Mouse (Mus musculus) heart, adult 2 months (tissue): ENCODE results near the gene Rpl18a. TPM values are rescaled to one million over a fixed set of nuclear protein-coding genes. Genes with fewer than 3 reads are reported as not detected.

ENCODE experiments used
- DNase-seq, 2 experiments: peaks; one replicate each; pipeline ENCODE4 v3.0.0; 2021
- H3K27ac ChIP-seq: fragments of 200-600 bp; 2 replicates; pipeline ENCODE4 v1.8.1; 2022
- H3K27me3 ChIP-seq: fragments of 200-500 bp; 2 replicates; pipeline ENCODE4 v1.6.1; 2012; ENCODE audit warnings: mild to moderate bottlenecking, low read length, inconsistent platforms, mixed read lengths; ENCODE audit not compliant: control insufficient read depth, insufficient read depth
- H3K36me3 ChIP-seq: fragments of 200-500 bp; 2 replicates; pipeline ENCODE4 v1.6.1; 2012; ENCODE audit warnings: low read length, inconsistent platforms; ENCODE audit not compliant: control insufficient read depth, insufficient read depth
- H3K4me1 ChIP-seq: fragments of 200-500 bp; 2 replicates; pipeline ENCODE4 v1.6.1; 2011; ENCODE audit warnings: low read length; ENCODE audit not compliant: control insufficient read depth, insufficient read depth
- H3K4me3 ChIP-seq: fragments of 200-600 bp; 2 replicates; pipeline ENCODE4 v1.8.1; 2022
- H3K79me2 ChIP-seq: fragments of 200-500 bp; replicated peaks from 2 replicates; pipeline ENCODE4 v1.6.1; 2012; ENCODE audit warnings: mild to moderate bottlenecking, inconsistent platforms, low read length, moderate library complexity, mixed read lengths; ENCODE audit not compliant: control insufficient read depth, insufficient read depth
- H3K9ac ChIP-seq: fragments of 200-500 bp; 2 replicates; pipeline ENCODE4 v1.6.1; 2012; ENCODE audit warnings: low read depth, mild to moderate bottlenecking, control low read depth, inconsistent platforms, low read length, mixed read lengths
- CTCF ChIP-seq: fragments of 200-600 bp; IDR thresholded peaks from 2 replicates; pipeline ENCODE4 v1.8.1; 2022; ENCODE audit warnings: antibody characterized with exemption, mild to moderate bottlenecking, moderate library complexity
- EP300 ChIP-seq: fragments of 200-500 bp; IDR thresholded peaks from 2 replicates; pipeline ENCODE4 v1.6.1; 2011; ENCODE audit warnings: low read depth, low read length, control low read depth; ENCODE audit not compliant: insufficient read depth
- POLR2A ChIP-seq: fragments of 200-500 bp; IDR thresholded peaks from 2 replicates; pipeline ENCODE4 v1.6.1; 2011; ENCODE audit warnings: mild to moderate bottlenecking, low read depth, low read length, control low read depth; ENCODE audit not compliant: insufficient read depth
- WGBS: fragments of 180-500 bp; shearing (Covaris S2); methylation state at CpG from one replicate; pipeline ENCODE4 v1.1.7; 2018; 5-methylcytosine and 5-hydroxymethylcytosine counted together
- intact Hi-C: fragments of 180-260 bp; cut with DNase I; formaldehyde crosslinking; loops from one replicate; pipeline ENCODE4 v1.15.1; 2025
- polyA plus RNA-seq: library from polyadenylated mRNA; depleted of rRNA; stranded (reverse); fragments of >200 nt; gene quantifications from 2 replicates; pipeline ENCODE4 v1.2.3, GENCODE M21; 2012
- total RNA-seq, 2 experiments: library from RNA; stranded (reverse); gene quantifications; 2 replicates each; pipeline ENCODE4 v1.2.3; 2021

Rpl18a gene
- total and polyA plus RNA-seq, 3 experiments: 909 to 2,387 (median 1,075) TPM

DNA sequence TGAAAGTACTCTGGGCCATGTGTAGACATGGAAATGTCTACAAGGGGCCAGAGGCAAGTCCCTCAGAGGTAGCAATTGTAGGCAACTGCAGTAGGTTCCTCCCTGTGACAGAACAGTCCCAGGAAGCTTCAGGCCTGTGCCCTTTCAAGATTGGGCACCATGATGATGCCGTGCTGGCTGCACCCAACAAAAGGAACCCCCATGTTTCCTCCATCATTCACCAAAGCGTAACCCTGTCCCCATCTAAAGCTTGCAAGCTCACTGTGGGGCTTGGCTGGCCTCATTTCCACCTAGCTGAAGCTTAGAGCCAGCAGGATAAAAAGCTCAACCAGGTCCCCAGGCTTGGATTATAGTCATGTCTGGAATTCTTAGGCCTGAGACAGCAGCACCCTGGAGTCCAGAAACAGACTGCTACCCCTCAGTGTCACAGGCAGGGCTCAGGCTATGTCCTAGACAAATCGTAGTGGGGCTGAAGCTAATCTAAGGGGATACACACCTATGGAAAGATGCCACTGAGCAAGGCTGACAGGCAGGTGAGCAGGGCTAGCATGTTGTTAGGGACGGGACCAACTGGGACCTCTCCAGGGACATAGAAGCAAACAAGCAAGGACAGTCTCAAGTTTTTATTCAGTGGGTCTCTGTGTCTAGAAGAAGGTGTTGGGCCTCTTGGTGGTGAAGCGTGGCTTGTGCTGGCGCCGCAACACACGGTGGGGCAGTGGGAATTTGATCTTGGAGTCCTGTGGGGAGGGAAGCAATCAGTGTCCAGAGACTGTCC is 2.3 kb downstream of the Rpl18a start:
- Histone ChIP-seq H3K4me1 (peaks cover 6% of the 10 kb centered on the region), H3K9ac (no peak overlapping the region), H3K4me3 (no peak overlapping the region), H3K27me3 (peaks cover 11% of the 10 kb centered on the region), H3K27ac (no peak overlapping the region), H3K36me3 (peaks cover 2% of the 10 kb centered on the region; the same call in 1 of the 2 replicates), H3K79me2 (peaks cover 5% of the 10 kb centered on the region)
- no peak for TF ChIP-seq EP300
- TF ChIP-seq CTCF: no peak
- TF ChIP-seq POLR2A: no peak
- no peak for DNase-seq
- 90% methylated on average over 8 of the region's 8 CpGs for WGBS
- intact Hi-C loops: loop anchor here (5.0 kb wide), 2 partner anchors 307 to 377 kb away; partner anchors contain the start of genes Haus8 and Myo9b

DNA sequence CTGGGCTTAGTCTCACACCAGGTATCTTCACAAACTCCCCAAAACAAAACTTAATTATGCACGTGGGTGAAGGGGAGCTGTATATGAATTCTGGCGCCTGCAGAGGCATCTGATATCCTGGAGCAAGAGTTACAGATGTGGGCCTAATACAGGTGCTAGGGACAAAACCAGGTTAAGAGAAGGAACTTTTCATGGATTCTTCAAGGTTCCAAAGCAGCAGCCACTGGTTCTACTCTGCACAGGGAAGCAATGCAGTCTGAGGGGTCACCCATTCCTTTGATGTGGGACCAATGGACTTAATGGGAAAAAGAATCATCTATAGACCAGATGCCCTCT is 2.9 kb downstream of the Rpl18a start:
- Histone ChIP-seq H3K4me1 (peaks cover 6% of the 10 kb centered on the region), H3K4me3 (no peak overlapping the region), H3K9ac (no peak overlapping the region), H3K79me2 (peaks cover 5% of the 10 kb centered on the region), H3K36me3 (peaks cover 2% of the 10 kb centered on the region; the same call in 1 of the 2 replicates), H3K27me3 (peaks cover 11% of the 10 kb centered on the region), H3K27ac (no peak overlapping the region)
- WGBS: 72% methylated on average over 2 of the region's 2 CpGs
- no peak for DNase-seq
- no peak for TF ChIP-seq CTCF
- TF ChIP-seq POLR2A: no peak
- no peak for TF ChIP-seq EP300
- intact Hi-C loops: no loop called here

DNA sequence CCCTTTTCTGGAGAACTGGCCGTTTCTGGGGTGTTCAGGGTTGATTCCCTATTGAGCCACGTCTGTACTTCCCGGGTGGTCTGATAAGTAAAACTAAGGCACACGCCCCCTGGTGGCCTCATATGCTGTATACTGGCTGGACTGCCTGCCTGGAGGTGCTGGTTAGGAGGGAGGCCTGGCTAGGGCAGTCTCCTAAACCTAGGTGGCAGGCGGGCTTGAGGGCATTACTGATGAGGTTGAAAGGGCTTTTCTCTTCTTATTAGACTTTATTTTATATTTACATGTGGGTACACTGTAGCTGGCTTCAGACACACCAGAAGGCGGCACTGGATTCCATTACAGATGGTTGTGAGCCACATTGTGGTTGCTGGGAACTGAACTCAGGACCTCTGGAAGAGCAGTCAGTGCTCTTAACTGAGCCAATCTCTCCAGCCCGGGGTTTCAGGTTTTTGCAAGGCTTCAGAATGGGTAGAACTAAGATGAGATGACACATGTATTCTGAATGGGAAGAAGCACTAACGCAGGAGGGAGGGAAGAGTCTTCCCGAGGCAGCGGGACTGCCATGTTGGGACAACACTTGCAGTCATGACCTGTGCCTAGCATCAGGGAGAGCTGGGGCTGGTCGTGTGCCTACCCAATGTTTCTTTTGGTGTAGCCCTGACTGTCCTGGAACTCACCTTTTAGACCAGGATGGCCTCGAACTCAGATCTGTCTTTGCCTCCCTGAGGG is 3.4 kb downstream of the Rpl18a start:
- peaks cover 2% of the 10 kb centered on the region; the same call in 1 of the 2 replicates for H3K36me3 ChIP-seq
- DNase-seq: peak; percentile 66 to 74
- H3K9ac ChIP-seq: no peak overlapping the region
- WGBS: 42% methylated on average over 12 of the region's 12 CpGs
- no peak overlapping the region for H3K4me3 ChIP-seq
- intact Hi-C loops: loop anchor here (1.0 kb wide), 2 partner anchors 21 to 50 kb away; partner anchors contain the start of gene Ccdc124
- TF ChIP-seq CTCF: peak; percentile 86
- TF ChIP-seq EP300: no peak
- no peak; the same call in none of the 2 replicates for TF ChIP-seq POLR2A
- H3K27ac ChIP-seq: no peak overlapping the region
- peaks cover 5% of the 10 kb centered on the region for H3K79me2 ChIP-seq
- peaks cover 6% of the 10 kb centered on the region for H3K4me1 ChIP-seq
- H3K27me3 ChIP-seq: peaks cover 11% of the 10 kb centered on the region

DNA sequence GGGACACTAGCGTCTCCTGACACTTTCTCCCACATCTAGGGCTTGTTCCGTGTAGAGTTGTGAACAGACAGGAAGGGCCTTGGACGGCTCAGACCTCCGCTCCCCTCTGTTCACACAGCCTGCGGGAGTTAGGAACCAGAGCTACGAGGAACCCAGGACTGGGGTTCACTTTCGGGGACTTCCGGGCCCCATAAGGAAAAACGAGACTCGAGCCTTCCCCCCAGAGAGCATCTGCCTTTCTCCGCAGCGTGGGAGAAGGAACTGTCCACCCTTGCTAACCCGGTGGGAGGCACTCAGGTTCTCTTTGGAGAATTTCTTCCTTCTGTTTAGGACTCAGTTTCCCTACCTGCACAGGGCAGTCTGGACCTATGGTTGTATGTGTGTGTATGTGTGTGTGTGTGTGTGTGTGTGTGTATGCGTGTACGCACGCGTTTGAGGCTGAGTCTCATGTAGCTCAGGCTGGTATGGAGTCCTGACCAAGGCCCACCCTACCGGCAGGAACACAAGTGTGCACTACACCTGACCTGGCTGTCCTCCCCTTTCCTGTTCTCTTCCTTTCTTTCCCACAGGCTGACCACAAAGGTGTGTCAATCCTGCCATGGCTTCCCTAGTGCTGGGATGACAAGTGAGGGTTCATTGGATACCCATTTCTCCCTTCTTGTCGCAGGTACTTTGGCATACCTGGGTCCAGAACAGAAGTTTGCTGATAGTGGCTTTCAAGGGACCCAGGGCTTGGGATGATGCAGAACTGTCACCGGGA is 4.1 kb downstream of the Rpl18a start:
- Histone ChIP-seq H3K79me2 (peaks cover 5% of the 10 kb centered on the region), H3K4me1 (peaks cover 5% of the 10 kb centered on the region), H3K4me3 (no peak overlapping the region), H3K36me3 (peaks cover 2% of the 10 kb centered on the region; the same call in 1 of the 2 replicates), H3K27me3 (peaks cover 11% of the 10 kb centered on the region), H3K9ac (no peak overlapping the region), H3K27ac (no peak overlapping the region)
- WGBS: 35% methylated on average over 20 of the region's 20 CpGs
- DNase-seq: no peak
- intact Hi-C loops: loop anchor here (1.0 kb wide), 2 partner anchors 20 to 49 kb away; partner anchors contain the start of gene Ccdc124
- TF ChIP-seq EP300: no peak
- TF ChIP-seq POLR2A: no peak; the same call in 1 of the 2 replicates
- TF ChIP-seq CTCF: no peak

GRCm38 (mm10) chr8:70892022-70892895 is 5.0 kb downstream of the Rpl18a start, which contains the start of gene Slc5a5:
Slc5a5 (minus strand) TSS chr8:70892757.
- Histone ChIP-seq H3K79me2 (peaks cover 5% of the 10 kb centered on the region), H3K27me3 (peaks cover 11% of the 10 kb centered on the region), H3K4me1 (peaks cover 5% of the 10 kb centered on the region), H3K9ac (no peak within 1 kb of the TSS), H3K36me3 (peaks cover 2% of the 10 kb centered on the region; the same call in 1 of the 2 replicates), H3K4me3 (no peak within 1 kb of the TSS), H3K27ac (no peak within 1 kb of the TSS)
- intact Hi-C loops: no loop called here
- TF ChIP-seq EP300: no peak
- TF ChIP-seq CTCF: no peak
- TF ChIP-seq POLR2A: no peak
- WGBS: 10% methylated on average over 80 of the region's 80 CpGs
- peak in 1 of 2 experiments; percentile 21 for DNase-seq
